Mouse (Mus musculus) myocyte (in vitro differentiated cells): Measurements from ENCODE around the gene Ddx21. TPM values are rescaled to one million over a fixed set of nuclear protein-coding genes. Genes with fewer than 3 reads are reported as not detected.

Experiments used
- H3K27me3 ChIP-seq: one replicate; pipeline ENCODE4 v1.6.1; 2011; ENCODE audit not compliant: control insufficient read depth, insufficient read depth, insufficient read length
- H3K36me3 ChIP-seq: one replicate; pipeline ENCODE4 v1.6.1; 2011; ENCODE audit not compliant: control insufficient read depth, insufficient read depth
- H3K4me2 ChIP-seq: one replicate; pipeline ENCODE4 v1.6.1; 2011; ENCODE audit warnings: low read depth, control low read depth
- H3K4me3 ChIP-seq: one replicate; pipeline ENCODE4 v1.5.1; 2011; ENCODE audit warnings: mild to moderate bottlenecking, control low read depth, moderate library complexity
- H3K79me2 ChIP-seq: one replicate; pipeline ENCODE4 v1.6.1; 2011; ENCODE audit not compliant: control insufficient read depth, insufficient read depth
- H3ac ChIP-seq: one replicate; pipeline ENCODE4 v1.6.1; 2011; ENCODE audit not compliant: control insufficient read depth, insufficient read length
- CEBPB ChIP-seq: IDR thresholded peaks from 2 replicates; pipeline ENCODE4 v1.6.1; 2011; ENCODE audit warnings: mild to moderate bottlenecking, moderate library complexity; ENCODE audit not compliant: poor library complexity, insufficient read depth, severe bottlenecking
- E2F4 ChIP-seq: IDR thresholded peaks from one replicate; pipeline ENCODE4 v1.6.1; 2011; ENCODE audit warnings: mild to moderate bottlenecking, control low read depth, moderate library complexity; ENCODE audit not compliant: insufficient read depth
- MAX ChIP-seq: IDR thresholded peaks from one replicate; pipeline ENCODE4 v1.6.1; 2011; ENCODE audit warnings: low read depth, mild to moderate bottlenecking, control low read depth
- MYOD1 ChIP-seq, 3 experiments: IDR thresholded peaks; one replicate each; pipeline ENCODE4 v1.6.1; 2011; ENCODE audit warnings: control low read depth in 2 of 3, low read depth in 2 of 3, mild to moderate bottlenecking in 2 of 3, moderate library complexity in 1 of 3; ENCODE audit not compliant: insufficient read length in 2 of 3, control insufficient read depth in 1 of 3
- MYOG ChIP-seq, 3 experiments: IDR thresholded peaks; one replicate each; pipeline ENCODE4 v1.6.1; 2011; ENCODE audit warnings: control low read depth in 2 of 3, low read depth in 2 of 3, mild to moderate bottlenecking in 2 of 3; ENCODE audit not compliant: insufficient read length in 2 of 3, control insufficient read depth in 1 of 3, insufficient read depth in 1 of 3
- POLR2A ChIP-seq: IDR thresholded peaks from one replicate; pipeline ENCODE4 v1.6.1; 2011; ENCODE audit warnings: low read depth, mild to moderate bottlenecking, control low read depth, moderate library complexity; ENCODE audit not compliant: insufficient read length
- POLR2AphosphoS2 ChIP-seq: IDR thresholded peaks from one replicate; pipeline ENCODE4 v1.6.1; 2011; ENCODE audit warnings: low read depth, control low read depth; ENCODE audit not compliant: insufficient read length
- REST ChIP-seq: IDR thresholded peaks from one replicate; pipeline ENCODE4 v1.6.1; 2011; ENCODE audit warnings: mild to moderate bottlenecking, control low read depth, moderate library complexity; ENCODE audit not compliant: insufficient read depth, insufficient read length
- SRF ChIP-seq: IDR thresholded peaks from one replicate; pipeline ENCODE4 v1.6.1; 2011; ENCODE audit warnings: low read depth; ENCODE audit not compliant: control insufficient read depth, insufficient read length
- TCF12 ChIP-seq: IDR thresholded peaks from one replicate; pipeline ENCODE4 v1.6.1; 2011; ENCODE audit warnings: mild to moderate bottlenecking, control low read depth; ENCODE audit not compliant: poor library complexity, insufficient read depth, severe bottlenecking
- TCF3 ChIP-seq: IDR thresholded peaks from one replicate; pipeline ENCODE4 v1.6.1; 2011; ENCODE audit warnings: low read depth, control low read depth; ENCODE audit not compliant: insufficient read length
- USF1 ChIP-seq: IDR thresholded peaks from one replicate; pipeline ENCODE4 v1.6.1; 2011; ENCODE audit warnings: low read depth, mild to moderate bottlenecking, control low read depth, moderate library complexity
- polyA plus RNA-seq: library from polyadenylated mRNA; unstranded; fragments of >200 nt; fragmentation: generic; extraction: Trizol; gene quantifications from one replicate; pipeline ENCODE4 v1.2.1, GENCODE M21; 2012; ENCODE audit warnings: missing spikeins

Gene Ddx21
- polyA plus RNA-seq, 1 experiment: 33.2 TPM

DNA sequence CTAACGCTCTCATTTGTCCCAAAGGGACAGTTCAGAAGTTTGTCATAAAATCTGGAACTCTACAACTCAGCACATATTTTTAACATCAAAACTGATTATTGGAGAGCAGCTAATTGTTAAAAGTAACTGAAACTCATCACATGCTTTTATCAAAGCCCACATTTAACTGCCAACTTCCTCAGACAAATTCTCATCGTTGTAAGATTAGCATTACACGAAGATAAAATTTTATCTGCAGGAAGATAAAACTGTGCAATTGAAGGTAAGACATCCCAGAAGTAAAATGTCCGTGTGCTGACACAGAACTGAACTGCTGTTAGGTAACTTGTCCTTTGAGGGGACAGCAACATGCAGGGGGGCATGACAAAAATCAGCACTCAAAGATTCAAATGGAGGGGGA is 33.2 kb downstream of the Ddx21 start:
- no peaks in the 10 kb centered on the region for H3K79me2 ChIP-seq
- peaks cover 47% of the 10 kb centered on the region for H3K36me3 ChIP-seq
- TF ChIP-seq SRF: no peak
- no peak for TF ChIP-seq REST
- no peak for TF ChIP-seq CEBPB
- no peak for TF ChIP-seq MAX
- no peak for TF ChIP-seq E2F4
- TF ChIP-seq TCF12: no peak
- TF ChIP-seq POLR2A: no peak
- TF ChIP-seq MYOG (IDR thresholded peaks at IDR 0.05; ENCODE audit: control insufficient read depth in 1 of 3, insufficient read depth in 1 of 3, insufficient read length in 2 of 3, low read depth in 2 of 3): no peak
- no peak for TF ChIP-seq USF1
- TF ChIP-seq MYOD1 (IDR thresholded peaks at IDR 0.05; ENCODE audit: control insufficient read depth in 1 of 3, insufficient read length in 2 of 3, low read depth in 2 of 3): no peak
- no peak for TF ChIP-seq TCF3
- no peak for TF ChIP-seq POLR2AphosphoS2
- H3ac ChIP-seq: no peak overlapping the region
- no peaks in the 10 kb centered on the region for H3K27me3 ChIP-seq
- H3K4me2 ChIP-seq: no peak overlapping the region
- no peak overlapping the region for H3K4me3 ChIP-seq

DNA sequence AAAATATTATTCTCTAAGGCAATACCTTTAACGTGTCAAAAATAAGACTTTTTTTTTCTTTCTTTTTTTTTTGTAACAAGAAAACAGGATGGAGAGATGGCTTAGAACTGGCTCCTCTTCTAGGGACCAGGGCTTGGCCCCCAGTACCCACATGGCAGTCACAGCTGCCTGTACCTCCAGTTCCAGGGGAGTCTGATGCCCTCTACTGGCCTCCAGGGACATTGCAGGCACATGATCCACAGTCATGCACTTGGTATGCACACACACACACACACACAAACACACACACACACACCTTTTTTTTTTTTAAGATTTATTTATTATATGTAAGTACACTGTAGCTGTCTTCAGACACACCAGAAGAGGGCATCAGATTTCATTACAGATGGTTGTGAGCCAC is 44.3 kb downstream of the Ddx21 start:
- Histone ChIP-seq H3K27me3 (no peaks in the 10 kb centered on the region), H3K79me2 (no peaks in the 10 kb centered on the region), H3K4me3 (no peak overlapping the region), H3K4me2 (no peak overlapping the region), H3ac (no peak overlapping the region), H3K36me3 (peaks cover 12% of the 10 kb centered on the region)
- no peak for TF ChIP-seq USF1
- TF ChIP-seq POLR2A: no peak
- TF ChIP-seq MAX: no peak
- no peak for TF ChIP-seq MYOG (IDR thresholded peaks at IDR 0.05; ENCODE audit: control insufficient read depth in 1 of 3, insufficient read depth in 1 of 3, insufficient read length in 2 of 3, low read depth in 2 of 3)
- TF ChIP-seq MYOD1 (IDR thresholded peaks at IDR 0.05; ENCODE audit: control insufficient read depth in 1 of 3, insufficient read length in 2 of 3, low read depth in 2 of 3): no peak
- no peak for TF ChIP-seq TCF3
- TF ChIP-seq REST: no peak

DNA sequence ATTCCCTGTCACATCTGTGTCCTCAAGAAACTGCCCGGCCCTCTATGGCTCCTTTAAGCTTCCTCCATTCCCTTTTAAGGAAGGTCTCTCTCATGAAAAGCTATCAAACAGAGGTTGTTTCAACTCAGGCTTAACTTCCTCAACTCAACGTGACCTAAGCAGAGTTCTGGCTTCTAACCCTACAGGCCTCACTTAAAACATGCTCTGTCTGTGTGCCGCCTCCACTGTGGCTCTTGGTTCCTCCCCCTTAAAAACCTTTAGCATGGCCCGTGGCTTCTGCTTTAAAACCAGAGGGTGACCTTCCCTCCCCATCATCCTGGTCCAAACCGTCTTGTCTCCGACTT is 45.6 kb downstream of the Ddx21 start:
- Histone ChIP-seq H3K36me3 (peaks cover 6% of the 10 kb centered on the region), H3K4me2 (no peak overlapping the region), H3ac (no peak overlapping the region), H3K4me3 (no peak overlapping the region), H3K27me3 (no peaks in the 10 kb centered on the region), H3K79me2 (no peaks in the 10 kb centered on the region)
- no peak for TF ChIP-seq SRF
- TF ChIP-seq TCF3: no peak
- no peak for TF ChIP-seq POLR2A
- no peak for TF ChIP-seq TCF12
- no peak for TF ChIP-seq USF1

DNA sequence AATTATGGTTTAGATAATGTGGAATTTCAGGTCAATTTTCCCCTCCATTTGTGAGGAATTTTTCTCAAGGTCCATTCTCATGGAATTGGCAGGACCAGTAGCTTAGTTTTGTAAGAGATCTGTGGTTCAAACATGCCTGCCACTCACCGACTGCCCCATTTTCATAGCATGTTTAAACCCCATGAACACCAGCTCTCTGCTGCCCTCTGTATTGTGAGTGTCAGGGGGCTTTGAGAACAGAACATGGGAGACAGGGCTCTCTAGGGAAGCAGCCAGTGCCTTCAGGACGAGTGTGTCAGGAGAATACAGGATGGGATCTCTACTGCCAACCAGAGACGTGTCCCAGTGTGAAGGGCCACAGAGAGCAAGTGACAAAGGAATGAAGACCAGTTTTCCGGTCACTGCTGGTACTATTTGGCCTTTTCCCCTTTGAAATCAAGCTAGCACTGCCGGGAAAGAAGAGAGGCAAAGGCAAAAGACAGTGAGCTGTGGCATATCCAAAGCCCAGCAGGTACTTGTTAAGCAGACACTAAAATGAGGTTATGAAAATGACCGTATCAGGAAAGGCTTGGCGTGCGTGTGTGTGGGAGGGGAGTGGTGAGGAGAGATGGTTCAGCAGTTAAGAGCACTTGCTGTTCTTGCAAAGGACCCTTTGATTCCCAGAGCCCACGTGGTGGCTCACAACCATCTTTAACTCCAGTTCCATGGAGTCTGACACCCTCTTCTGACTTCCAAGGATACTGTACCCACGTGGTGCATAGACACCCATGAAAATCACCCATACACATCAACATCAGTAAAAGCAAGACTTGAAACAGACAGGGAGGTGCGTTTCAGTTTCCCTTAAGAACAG is 46.1 kb downstream of the Ddx21 start:
- H3K79me2 ChIP-seq: no peaks in the 10 kb centered on the region
- H3ac ChIP-seq: no peak overlapping the region
- TF ChIP-seq MYOG (IDR thresholded peaks at IDR 0.05; ENCODE audit: control insufficient read depth in 1 of 3, insufficient read depth in 1 of 3, insufficient read length in 2 of 3, low read depth in 2 of 3): no peak
- no peak for TF ChIP-seq SRF
- TF ChIP-seq TCF12: no peak
- TF ChIP-seq REST: no peak
- no peak for TF ChIP-seq POLR2A
- no peak for TF ChIP-seq POLR2AphosphoS2
- TF ChIP-seq USF1: no peak
- H3K27me3 ChIP-seq: no peaks in the 10 kb centered on the region
- H3K36me3 ChIP-seq: peaks cover 3% of the 10 kb centered on the region
- H3K4me3 ChIP-seq: no peak overlapping the region
- H3K4me2 ChIP-seq: no peak overlapping the region

- Histone ChIP-seq H3K79me2 (no peaks in the 10 kb centered on the region), H3K27me3 (no peaks in the 10 kb centered on the region), H3ac (no peak overlapping the region), H3K36me3 (no peaks in the 10 kb centered on the region), H3K4me2 (no peak overlapping the region), H3K4me3 (no peak overlapping the region)
- TF ChIP-seq TCF3 (peak; percentile 79), MYOG (IDR thresholded peaks at IDR 0.05; ENCODE audit: control insufficient read depth in 1 of 3, insufficient read depth in 1 of 3, insufficient read length in 2 of 3, low read depth in 2 of 3) (peak; percentile 43 to 86 (median 85)), CEBPB (no peak), MYOD1 (IDR thresholded peaks at IDR 0.05; ENCODE audit: control insufficient read depth in 1 of 3, insufficient read length in 2 of 3, low read depth in 2 of 3) (peak in 2 of 3 experiments; percentile 62 to 81)
Measured at GRCm38 (mm10) chr10:62553611-62554091, 48.4 kb downstream of the Ddx21 start.
